Mouse (Mus musculus): ENCODE data around the gene 4933415A04Rik.

DNA sequence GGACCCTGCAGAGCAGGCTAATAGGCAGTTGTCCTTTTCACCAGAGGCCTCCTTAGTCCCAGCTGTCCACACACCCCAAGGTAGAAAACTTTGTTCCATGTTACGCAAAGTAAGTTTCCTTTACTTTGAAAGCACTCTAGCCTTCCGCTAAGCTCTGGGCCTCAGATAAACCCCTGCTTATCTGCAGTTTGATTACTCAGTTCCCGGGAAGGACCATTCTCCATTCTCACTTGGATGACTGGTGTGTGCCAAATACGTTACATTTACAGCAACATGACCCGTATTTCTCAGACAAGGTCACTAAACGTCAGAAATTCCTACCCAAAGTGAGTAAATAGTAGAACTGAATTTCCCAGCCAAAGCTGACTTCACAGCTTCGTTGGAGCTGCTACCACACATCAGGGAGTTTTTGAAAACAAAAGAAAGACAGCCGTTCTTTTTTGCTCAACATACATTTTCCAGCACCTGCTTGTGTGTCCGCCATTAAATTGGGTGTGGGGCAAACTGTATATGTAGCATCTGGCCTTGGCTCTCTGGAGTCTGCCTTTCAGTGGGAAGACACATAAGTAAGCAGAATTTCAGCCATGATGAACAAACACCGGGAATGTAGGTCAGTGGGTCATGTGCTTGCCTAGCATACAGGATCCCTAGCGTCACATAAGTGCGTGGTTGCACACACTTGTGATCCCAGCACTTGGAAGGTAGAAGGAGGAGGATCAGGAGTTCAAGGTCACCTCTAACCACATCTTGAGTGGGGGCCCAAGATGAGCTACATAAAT lies 38.0 kb upstream of the 4933415A04Rik start:
- TF ChIP-seq CTCF (IDR thresholded peaks at IDR 0.05; ENCODE audit: borderline replicate concordance, insufficient read depth, low read length) (no peak), POLR2A (IDR thresholded peaks at IDR 0.05; ENCODE audit: low read depth, low read length) (no peak)

Measured in embryonic fibroblast, embryonic 13.5 days (primary cell).